9 mouse cellular contexts compared by ENCODE assay signal in the genomic region with DNA sequence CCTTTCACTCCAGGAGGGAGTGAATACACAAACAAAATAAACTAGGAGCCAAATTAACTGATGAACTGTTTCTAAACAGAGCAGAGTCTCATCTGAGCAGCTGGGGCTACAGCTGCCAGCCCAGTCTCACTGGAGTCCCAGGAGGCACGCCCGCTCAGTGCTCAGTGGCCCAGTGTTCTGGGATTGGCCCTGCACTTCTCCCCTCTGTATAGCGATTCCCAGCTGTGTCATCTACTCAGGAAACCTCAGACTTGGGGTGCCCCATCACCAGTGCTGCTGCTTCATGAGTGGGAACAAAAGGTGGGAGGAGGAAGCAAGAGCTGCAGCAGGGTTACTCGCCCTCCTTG. TPM values are rescaled to one million over a fixed set of nuclear protein-coding genes. Genes with fewer than 3 reads are reported as not detected.
DNase-seq lines count a peak whose midpoint lies in the region; ATAC-seq and TF ChIP-seq lines count a peak whose summit lies in the region.
"Had no signal": no experiment of that assay in that cellular context is flagged by ENCODE, and none has a peak within 500 bp of the region (broad histone marks: within the 10 kb centered on the region; RNA-seq: fewer than 3 reads in every experiment).

No protein-coding gene starts in this region.

- H3K27ac ChIP-seq in lung, embryonic 14.5 days (ENCODE audit: low read depth): no peak overlapping the region; the same call in 1 of the 2 replicates
- H3K27ac ChIP-seq in intestine, embryonic 14.5 days (ENCODE audit: low read depth): peak overlapping the region; percentile 36; the same call in 1 of the 2 replicates
- H3K27ac ChIP-seq in neural tube, embryonic 14.5 days (ENCODE audit: low read depth, low read length): no peak overlapping the region
- H3K27ac ChIP-seq: hindbrain, embryonic 15.5 days had no signal

- peak; percentile 21 to 33 for DNase-seq in cerebellum, postnatal 10 days
- peak; percentile 36 for DNase-seq in lung, embryonic 14.5 days
- no peak for DNase-seq in lung, postnatal 36 days
- no peak for DNase-seq in intestine, embryonic 14.5 days (ENCODE audit: low spot score)
- DNase-seq in ovary, adult 18-20 months (ENCODE audit: low spot score): no peak
- no peak for DNase-seq in thymus, postnatal 4 days

- no peaks in the 10 kb centered on the region for H3K4me1 ChIP-seq in lung, embryonic 14.5 days (ENCODE audit: insufficient read depth)
- no peaks in the 10 kb centered on the region for H3K4me1 ChIP-seq in intestine, embryonic 14.5 days (replicated peaks; ENCODE audit: control insufficient read depth, insufficient read depth, low read length)
- 0 out of 2 replicates have a peak, but pooled peaks cover 5% of the 10 kb centered on the region for H3K4me1 ChIP-seq in neural tube, embryonic 14.5 days (ENCODE audit: control insufficient read depth, insufficient read depth, low read length)

- no peak overlapping the region for H3K4me2 ChIP-seq in lung, embryonic 14.5 days
- no peak overlapping the region for H3K4me2 ChIP-seq in intestine, embryonic 14.5 days (ENCODE audit: low read length)
- H3K4me2 ChIP-seq in neural tube, embryonic 14.5 days (ENCODE audit: low read depth, low read length): no peak overlapping the region
- H3K4me2 ChIP-seq: hindbrain, embryonic 15.5 days had no signal

- peaks cover 28% of the 10 kb centered on the region for H3K36me3 ChIP-seq in lung, embryonic 14.5 days (ENCODE audit: insufficient read depth)
- peaks cover 34% of the 10 kb centered on the region for H3K36me3 ChIP-seq in intestine, embryonic 14.5 days (ENCODE audit: control insufficient read depth, insufficient read depth, low read length)
- peaks cover 16% of the 10 kb centered on the region; the same call in 1 of the 2 replicates for H3K36me3 ChIP-seq in neural tube, embryonic 14.5 days (ENCODE audit: control insufficient read depth, insufficient read depth, low read length)

- no peak overlapping the region for H3K4me3 ChIP-seq in lung, embryonic 14.5 days (ENCODE audit: low read depth, low read length)
- no peak overlapping the region for H3K4me3 ChIP-seq in intestine, embryonic 14.5 days (ENCODE audit: low read depth, low read length)
- H3K4me3 ChIP-seq in neural tube, embryonic 14.5 days (ENCODE audit: low read depth, low read length): no peak overlapping the region
- H3K4me3 ChIP-seq: hindbrain, embryonic 15.5 days had no signal

- H3K9ac ChIP-seq in lung, embryonic 14.5 days: peak overlapping the region; percentile 6; the same call in 1 of the 2 replicates
- no peak overlapping the region for H3K9ac ChIP-seq in intestine, embryonic 14.5 days (ENCODE audit: low read length)
- H3K9ac ChIP-seq in neural tube, embryonic 14.5 days (replicated peaks; ENCODE audit: low read depth, low read length): no peak overlapping the region
- H3K9ac ChIP-seq: hindbrain, embryonic 15.5 days had no signal

- H3K9me3 ChIP-seq in lung, embryonic 14.5 days (ENCODE audit: low read depth, low read length): no peaks in the 10 kb centered on the region
- no peaks in the 10 kb centered on the region for H3K9me3 ChIP-seq in intestine, embryonic 14.5 days (ENCODE audit: control insufficient read depth, low read length)
- H3K9me3 ChIP-seq in neural tube, embryonic 14.5 days (ENCODE audit: control insufficient read depth, low read length): no peaks in the 10 kb centered on the region
- H3K9me3 ChIP-seq: hindbrain, embryonic 15.5 days had no signal

- TF ChIP-seq CTCF in lung, embryonic 14.5 days (IDR thresholded peaks at IDR 0.05; ENCODE audit: low read depth): no peak

- 58% methylated on average over 4 of the region's 4 CpGs for WGBS in lung, embryonic 14.5 days
- WGBS in intestine, embryonic 14.5 days: 67% methylated on average over 4 of the region's 4 CpGs
- 40% methylated on average over 4 of the region's 4 CpGs for WGBS in neural tube, embryonic 14.5 days

- no peaks in the 10 kb centered on the region for H3K27me3 ChIP-seq in lung, embryonic 14.5 days (ENCODE audit: insufficient read depth, low read length)
- H3K27me3 ChIP-seq in intestine, embryonic 14.5 days (replicated peaks; ENCODE audit: control insufficient read depth, insufficient read depth, low read length): no peaks in the 10 kb centered on the region
- H3K27me3 ChIP-seq in neural tube, embryonic 14.5 days (ENCODE audit: control insufficient read depth, insufficient read depth, low read length): no peaks in the 10 kb centered on the region
- H3K27me3 ChIP-seq: hindbrain, embryonic 15.5 days had no signal

- ATAC-seq in cerebellum, adult (ENCODE audit: insufficient number of reproducible peaks, low FRiP score, low TSS enrichment): no peak
- ATAC-seq in lung, embryonic 14.5 days (ENCODE audit: insufficient read depth): peak; percentile 55; the same call in 1 of the 2 replicates
- ATAC-seq in intestine, embryonic 14.5 days (replicated peaks; ENCODE audit: low FRiP score, low TSS enrichment, low read depth): 0 out of 2 replicates have a peak, but pooled peaks have one; percentile 38
- ATAC-seq in neural tube, embryonic 14.5 days (ENCODE audit: low read depth): peak; percentile 35; the same call in 1 of the 2 replicates

RNA-seq across cellular contexts. Expression of a gene that starts 10.4 kb away (rescaled TPM):
- 131 and 152 TPM in 2 replicates for polyA plus RNA-seq in lung, embryonic 14.5 days (2014; fragmentation: Nextera tagmentation; extraction: Ambion mirVana)
- polyA plus RNA-seq in intestine, embryonic 14.5 days (2014; fragmentation: Nextera tagmentation; extraction: Ambion mirVana): 147 and 161 TPM in 2 replicates
- 119 and 126 TPM in 2 replicates for polyA plus RNA-seq in neural tube, embryonic 14.5 days (2014; fragmentation: Nextera tagmentation; extraction: Ambion mirVana)

RNA-seq across cellular contexts. Expression of a gene that starts 10.4 kb away (rescaled TPM):
- polyA plus RNA-seq in lung, embryonic 14.5 days (2014; fragmentation: Nextera tagmentation; extraction: Ambion mirVana): 21.7 and 24.3 TPM in 2 replicates
- polyA plus RNA-seq in intestine, embryonic 14.5 days (2014; fragmentation: Nextera tagmentation; extraction: Ambion mirVana): 29.6 and 29.9 TPM in 2 replicates
- 23.8 and 25.4 TPM in 2 replicates for polyA plus RNA-seq in neural tube, embryonic 14.5 days (2014; fragmentation: Nextera tagmentation; extraction: Ambion mirVana)

RNA-seq across cellular contexts. Expression of a gene that starts 36.4 kb away (rescaled TPM):
- 45.6 and 45.8 TPM in 2 replicates for polyA plus RNA-seq in lung, embryonic 14.5 days (2014; fragmentation: Nextera tagmentation; extraction: Ambion mirVana)
- 37.5 and 42.9 TPM in 2 replicates for polyA plus RNA-seq in intestine, embryonic 14.5 days (2014; fragmentation: Nextera tagmentation; extraction: Ambion mirVana)
- 13.8 and 16.6 TPM in 2 replicates for polyA plus RNA-seq in neural tube, embryonic 14.5 days (2014; fragmentation: Nextera tagmentation; extraction: Ambion mirVana)

RNA-seq across cellular contexts. Expression of a gene that starts 36.5 kb away (rescaled TPM):
- polyA plus RNA-seq in lung, embryonic 14.5 days (2014; fragmentation: Nextera tagmentation; extraction: Ambion mirVana): 0.60 and 1.6 TPM in 2 replicates
- 1.2 and 2.0 TPM in 2 replicates for polyA plus RNA-seq in intestine, embryonic 14.5 days (2014; fragmentation: Nextera tagmentation; extraction: Ambion mirVana)
- not detected in 2 replicates for polyA plus RNA-seq in neural tube, embryonic 14.5 days (2014; fragmentation: Nextera tagmentation; extraction: Ambion mirVana)

Comparison
In these comparisons a context has a peak if more than half of its experiments do, and no peak if none do; other contexts are left out.
1. DNase-seq: peak in cerebellum, postnatal 10 days (2 of 2) and lung, embryonic 14.5 days (single experiment); none in lung, postnatal 36 days (single experiment), intestine, embryonic 14.5 days (single experiment), ovary, adult 18-20 months (single experiment) and thymus, postnatal 4 days (single experiment).